Mouse (Mus musculus) intestine, postnatal 0 days (tissue): ENCODE measurements around the gene Cyp2d34. TPM values are rescaled to one million over a fixed set of nuclear protein-coding genes. Genes with fewer than 3 reads are reported as not detected.

Experiments
- ATAC-seq: fragments of 200-750 bp; cut with Nextera tagmentation; 2 replicates; pipeline ENCODE4 v1.8.0; 2017; ENCODE audit warnings: mild to moderate bottlenecking, moderate TSS enrichment, moderate library complexity
- H3K27ac ChIP-seq: fragments of 300-500 bp; sonication (generic); 2 replicates; pipeline ENCODE4 v1.5.1; 2014; ENCODE audit warnings: mild to moderate bottlenecking, low read depth, low read length, moderate library complexity
- H3K27me3 ChIP-seq: fragments of 300-500 bp; sonication (generic); replicated peaks from 2 replicates; pipeline ENCODE4 v1.6.1; 2014; ENCODE audit warnings: low read length, mixed read lengths; ENCODE audit not compliant: control insufficient read depth, insufficient read depth
- H3K36me3 ChIP-seq: fragments of 300-500 bp; sonication (generic); 2 replicates; pipeline ENCODE4 v1.6.1; 2014; ENCODE audit warnings: mild to moderate bottlenecking, moderate library complexity; ENCODE audit not compliant: control insufficient read depth, insufficient read depth
- H3K4me1 ChIP-seq: fragments of 300-500 bp; sonication (generic); replicated peaks from 2 replicates; pipeline ENCODE4 v1.6.1; 2014; ENCODE audit warnings: antibody characterized with exemption, low read length, mixed read lengths; ENCODE audit not compliant: control insufficient read depth, insufficient read depth
- H3K4me2 ChIP-seq: fragments of 300-500 bp; sonication (generic); replicated peaks from 2 replicates; pipeline ENCODE4 v1.6.1; 2014; ENCODE audit warnings: low read depth, mild to moderate bottlenecking, moderate library complexity
- H3K4me3 ChIP-seq: fragments of 300-500 bp; sonication (generic); 2 replicates; pipeline ENCODE4 v1.5.1; 2014; ENCODE audit warnings: low read depth, low read length
- H3K9ac ChIP-seq: fragments of 300-500 bp; sonication (generic); 2 replicates; pipeline ENCODE4 v1.6.1; 2014; ENCODE audit warnings: mild to moderate bottlenecking, low read depth, low read length
- H3K9me3 ChIP-seq: fragments of 300-500 bp; sonication (generic); 2 replicates; pipeline ENCODE4 v1.6.1; 2016; ENCODE audit warnings: mixed run types; ENCODE audit not compliant: control insufficient read depth
- CTCF ChIP-seq: sonication (generic); IDR thresholded peaks from 2 replicates; pipeline ENCODE4 v1.5.1; 2016; ENCODE audit warnings: low read depth, mild to moderate bottlenecking, control low read depth, antibody characterized with exemption, moderate library complexity
- WGBS: fragments of 180-500 bp; shearing (Covaris S2); extraction: QIAGEN DNeasy Blood & Tissue Kit; methylation state at CpG from one replicate; pipeline ENCODE4 v1.1.7; 2014; 5-methylcytosine and 5-hydroxymethylcytosine counted together
- microRNA-seq: library from miRNA; unstranded; fragments of <30 nt; microRNA quantifications from one replicate; pipeline ENCODE4, GENCODE M21; 2016
- polyA plus RNA-seq: library from polyadenylated mRNA; unstranded; fragments of >200 nt; fragmentation: Nextera tagmentation; extraction: Ambion mirVana; gene quantifications from 2 replicates; pipeline ENCODE4 v1.2.1, GENCODE M21; 2015

Gene Cyp2d34
- polyA plus RNA-seq, 1 experiment from 2014 or later, result 0.30 TPM

DNA sequence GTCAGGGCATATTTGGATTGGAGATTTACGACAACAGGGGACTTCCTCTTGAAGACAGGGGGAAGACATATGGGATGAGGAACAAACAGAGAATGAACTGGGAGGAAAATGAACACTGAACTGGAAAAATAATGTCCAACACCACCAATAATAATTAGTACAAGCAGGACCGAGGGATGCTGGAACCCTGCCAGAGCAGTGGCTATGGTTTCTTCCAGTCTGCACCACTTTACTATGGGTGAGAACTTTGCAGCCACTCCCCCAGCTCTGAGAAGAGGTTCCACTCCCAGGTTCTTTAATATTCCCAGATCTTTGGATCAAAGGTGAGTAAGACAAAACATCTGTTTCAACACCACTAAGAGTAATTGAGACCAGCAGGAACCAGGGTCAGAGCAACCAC is 41.7 kb downstream of the Cyp2d34 start:
- Histone ChIP-seq H3K9ac (no peak overlapping the region), H3K9me3 (no peaks in the 10 kb centered on the region), H3K4me2 (no peak overlapping the region), H3K4me1 (no peaks in the 10 kb centered on the region), H3K4me3 (no peak overlapping the region), H3K27ac (no peak overlapping the region), H3K27me3 (peaks cover 9% of the 10 kb centered on the region; the same call in 1 of the 2 replicates), H3K36me3 (no peaks in the 10 kb centered on the region)
- TF ChIP-seq CTCF, result no peak
- 55% methylated on average over 2 of the region's 2 CpGs for WGBS
- no peak for ATAC-seq

DNA sequence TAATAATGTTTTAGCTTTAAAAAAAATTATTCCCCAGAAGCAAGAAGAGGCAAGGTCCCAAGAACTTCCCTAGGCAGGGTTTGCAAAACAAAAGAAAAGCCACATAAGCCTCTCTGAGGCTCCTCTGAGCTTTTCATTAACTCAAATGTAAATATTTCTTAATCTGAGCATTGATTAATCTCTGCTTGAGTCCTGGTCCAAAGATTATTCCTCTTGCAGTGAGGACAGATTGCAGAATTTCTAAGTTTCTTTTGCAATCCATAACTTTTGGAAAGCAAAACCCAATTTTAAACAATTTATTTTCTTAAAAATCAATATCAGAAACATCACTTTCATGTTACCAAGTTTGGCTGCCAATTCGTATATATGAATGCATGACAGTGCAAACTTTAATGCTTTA is 47.9 kb downstream of the Cyp2d34 start:
- H3K4me1 ChIP-seq, result no peaks in the 10 kb centered on the region
- H3K4me2 ChIP-seq, result no peak overlapping the region
- no peaks in the 10 kb centered on the region for H3K27me3 ChIP-seq
- H3K36me3 ChIP-seq, result no peaks in the 10 kb centered on the region
- no peak for TF ChIP-seq CTCF
- H3K4me3 ChIP-seq, result no peak overlapping the region
- 84% methylated on average over 1 of the region's 1 CpGs for WGBS
- no peak overlapping the region for H3K9ac ChIP-seq
- no peak overlapping the region for H3K27ac ChIP-seq
- ATAC-seq, result no peak
- H3K9me3 ChIP-seq, result no peaks in the 10 kb centered on the region

Small RNAs within 50 kb of the gene (microRNA-seq; reads per million reads assigned to microRNA genes)
- gene Gm27463, result not detected
- gene Gm27742, result not detected

Other genes with a start within 250 kb of the Cyp2d34 start
- 5.7 and 7.6 TPM in 2 replicates for gene Cyp2d22, start 240.7 kb downstream of the Cyp2d34 start, polyA plus RNA-seq
- not detected in 2 replicates for gene Cyp2d11, start 226.9 kb downstream of the Cyp2d34 start, polyA plus RNA-seq
- 0.25 and 0.39 TPM in 2 replicates for gene Cyp2d10, start 213.8 kb downstream of the Cyp2d34 start, polyA plus RNA-seq
- not detected in 2 replicates for gene Cyp2d9, start 187.5 kb downstream of the Cyp2d34 start, polyA plus RNA-seq
- gene Cyp2d12, start 65.9 kb downstream of the Cyp2d34 start, polyA plus RNA-seq, result not detected in 2 replicates
- not detected in 2 replicates for gene Cyp2d40, start 143.2 kb upstream of the Cyp2d34 start, polyA plus RNA-seq
- 79.7 and 87.1 TPM in 2 replicates for gene Cyp2d26, start 173.3 kb upstream of the Cyp2d34 start, polyA plus RNA-seq